In genomic region chr8:111619936-111620335, GRCm38 (mm10) we compare ENCODE assay signal across 13 mouse cellular contexts. TPM values are rescaled to one million over a fixed set of nuclear protein-coding genes. Genes with fewer than 3 reads are reported as not detected.
DNase-seq lines count a peak whose midpoint lies in the region; ATAC-seq and TF ChIP-seq lines count a peak whose summit lies in the region.
"Had no signal": no experiment of that assay in that cellular context is flagged by ENCODE, and none has a peak within 500 bp of the region (broad histone marks: within the 10 kb centered on the region; RNA-seq: fewer than 3 reads in every experiment).

No protein-coding gene starts in this region.

- ATAC-seq in embryonic facial prominence, embryonic 14.5 days (ENCODE audit: low read depth), result peak; percentile 68
- ATAC-seq in liver, postnatal 0 days, result no peak
- ATAC-seq: intestine, embryonic 15.5 days had no signal

- H3K4me1 ChIP-seq in embryonic facial prominence, embryonic 14.5 days (ENCODE audit: control insufficient read depth, insufficient read depth, low read length), result peaks cover 4% of the 10 kb centered on the region; the same call in 1 of the 2 replicates
- H3K4me1 ChIP-seq in embryonic facial prominence, embryonic 10.5 days, result peaks cover 3% of the 10 kb centered on the region; the same call in 1 of the 2 replicates
- peaks cover 14% of the 10 kb centered on the region for H3K4me1 ChIP-seq in liver, adult 2 months (ENCODE audit: control insufficient read depth, insufficient read depth, low read length)
- peaks cover 6% of the 10 kb centered on the region; the same call in 1 of the 2 replicates for H3K4me1 ChIP-seq in liver, postnatal 0 days (ENCODE audit: insufficient read depth)
- H3K4me1 ChIP-seq in cerebellum, adult 2 months (ENCODE audit: control insufficient read depth, insufficient read depth, low read length), result peaks cover 28% of the 10 kb centered on the region

- peaks cover 27% of the 10 kb centered on the region for H3K36me3 ChIP-seq in embryonic facial prominence, embryonic 14.5 days (ENCODE audit: control insufficient read depth, insufficient read depth, low read length)
- peaks cover 69% of the 10 kb centered on the region for H3K36me3 ChIP-seq in embryonic facial prominence, embryonic 10.5 days (replicated peaks)
- H3K36me3 ChIP-seq in liver, adult 2 months (ENCODE audit: control insufficient read depth, insufficient read depth, low read length), result peaks cover 2% of the 10 kb centered on the region; the same call in 1 of the 2 replicates
- H3K36me3 ChIP-seq in liver, postnatal 0 days (replicated peaks; ENCODE audit: insufficient read depth, low read length), result peaks cover 4% of the 10 kb centered on the region
- H3K36me3 ChIP-seq: intestine, embryonic 15.5 days had no signal

- no peak overlapping the region for H3K4me2 ChIP-seq in embryonic facial prominence, embryonic 14.5 days (ENCODE audit: low read depth, low read length)
- H3K4me2 ChIP-seq in liver, postnatal 0 days (ENCODE audit: low read depth, low read length), result no peak overlapping the region
- H3K4me2 ChIP-seq: intestine, embryonic 15.5 days had no signal

- H3K9ac ChIP-seq in embryonic facial prominence, embryonic 14.5 days (ENCODE audit: low read depth, low read length), result no peak overlapping the region
- H3K9ac ChIP-seq in liver, adult 2 months (ENCODE audit: low read depth, low read length), result no peak overlapping the region
- H3K9ac ChIP-seq in liver, postnatal 0 days (replicated peaks), result no peak overlapping the region
- H3K9ac ChIP-seq: intestine, embryonic 15.5 days had no signal

- TF ChIP-seq EP300 in liver, postnatal 0 days (IDR thresholded peaks at IDR 0.05; ENCODE audit: low read depth), result no peak

- intact Hi-C loops in heart, postnatal 10 days (cut with DNase I), result no loop called here

- TF ChIP-seq CTCF in liver, adult 2 months (IDR thresholded peaks at IDR 0.05; ENCODE audit: low read depth, low read length), result no peak
- TF ChIP-seq CTCF in liver, postnatal 0 days (IDR thresholded peaks at IDR 0.05; ENCODE audit: low read depth), result no peak
- no peak for TF ChIP-seq CTCF in cerebellum, adult 2 months (IDR thresholded peaks at IDR 0.05; ENCODE audit: borderline replicate concordance, insufficient read depth, low read depth, low read length)

- no peak overlapping the region for H3K27ac ChIP-seq in embryonic facial prominence, embryonic 14.5 days (replicated peaks; ENCODE audit: low read depth, low read length)
- H3K27ac ChIP-seq in embryonic facial prominence, embryonic 10.5 days (replicated peaks), result no peak overlapping the region
- no peak overlapping the region for H3K27ac ChIP-seq in liver, adult 2 months (replicated peaks; ENCODE audit: insufficient read depth, low read depth, low read length)
- H3K27ac ChIP-seq in liver, postnatal 0 days (ENCODE audit: low read depth), result no peak overlapping the region
- no peak overlapping the region for H3K27ac ChIP-seq in cerebellum, adult 2 months (ENCODE audit: insufficient read depth, low read length)
- H3K27ac ChIP-seq: intestine, embryonic 15.5 days had no signal

- H3K79me2 ChIP-seq in liver, adult 2 months (ENCODE audit: control insufficient read depth, insufficient read depth, low read length), result peaks cover 3% of the 10 kb centered on the region; the same call in 1 of the 2 replicates

- no peak overlapping the region for H3K4me3 ChIP-seq in embryonic facial prominence, embryonic 14.5 days (ENCODE audit: low read depth, low read length)
- H3K4me3 ChIP-seq in embryonic facial prominence, embryonic 10.5 days, result no peak overlapping the region
- no peak overlapping the region for H3K4me3 ChIP-seq in liver, adult 2 months (ENCODE audit: insufficient read depth, low read depth, low read length)
- no peak overlapping the region for H3K4me3 ChIP-seq in liver, postnatal 0 days (ENCODE audit: low read depth, low read length)
- H3K4me3 ChIP-seq in cerebellum, adult 2 months (replicated peaks; ENCODE audit: insufficient read depth, low read depth, low read length), result no peak overlapping the region
- H3K4me3 ChIP-seq: intestine, embryonic 15.5 days had no signal

- H3K27me3 ChIP-seq in embryonic facial prominence, embryonic 14.5 days (replicated peaks; ENCODE audit: control insufficient read depth, insufficient read depth, low read length), result no peaks in the 10 kb centered on the region
- no peaks in the 10 kb centered on the region for H3K27me3 ChIP-seq in embryonic facial prominence, embryonic 10.5 days (replicated peaks; ENCODE audit: low read depth, poor library complexity, severe bottlenecking)
- H3K27me3 ChIP-seq in liver, adult 2 months (ENCODE audit: control insufficient read depth, insufficient read depth, low read length), result no peaks in the 10 kb centered on the region
- H3K27me3 ChIP-seq in liver, postnatal 0 days (ENCODE audit: insufficient read depth, low read length), result no peaks in the 10 kb centered on the region
- no peaks in the 10 kb centered on the region for H3K27me3 ChIP-seq in cerebellum, adult 2 months (ENCODE audit: control insufficient read depth, insufficient read depth, low read length)
- H3K27me3 ChIP-seq: intestine, embryonic 15.5 days had no signal

- peak; percentile 68 for DNase-seq in embryonic facial prominence, embryonic 14.5 days (ENCODE audit: low spot score)
- DNase-seq in embryonic facial prominence, embryonic 10.5 days (ENCODE audit: low spot score), result no peak
- peak; percentile 50 for DNase-seq in liver, adult 2 months (ENCODE audit: extremely low read depth, low read depth, low spot score)
- no peak for DNase-seq in liver, postnatal 0 days
- peak; percentile 72 to 73 for DNase-seq in adrenal gland, postnatal 36 days
- peak; percentile 61 to 65 for DNase-seq in heart, postnatal 10 days
- DNase-seq in layer of hippocampus, postnatal 36 days, result no peak
- DNase-seq in cerebellum, adult 2 months, result no peak
- DNase-seq: gastrocnemius, postnatal 10 days; lung, postnatal 4 days; thymus, postnatal 14 days had no signal

- no peak for TF ChIP-seq POLR2A in liver, adult 2 months (IDR thresholded peaks at IDR 0.05; ENCODE audit: extremely low read depth, insufficient read depth, low read length)
- no peak for TF ChIP-seq POLR2A in cerebellum, adult 2 months (IDR thresholded peaks at IDR 0.05; ENCODE audit: borderline replicate concordance, insufficient read depth, low read length)

- no peaks in the 10 kb centered on the region for H3K9me3 ChIP-seq in embryonic facial prominence, embryonic 14.5 days (ENCODE audit: control insufficient read depth, low read length)
- no peaks in the 10 kb centered on the region for H3K9me3 ChIP-seq in embryonic facial prominence, embryonic 10.5 days
- H3K9me3 ChIP-seq in liver, postnatal 0 days (ENCODE audit: low read length), result no peaks in the 10 kb centered on the region
- H3K9me3 ChIP-seq: intestine, embryonic 15.5 days had no signal

- 29% methylated on average over 1 of the region's 1 CpGs for WGBS in embryonic facial prominence, embryonic 14.5 days
- WGBS in embryonic facial prominence, embryonic 10.5 days, result 72% methylated on average over 1 of the region's 1 CpGs
- WGBS in liver, adult 2 months, result 54% methylated on average over 1 of the region's 1 CpGs
- WGBS in liver, postnatal 0 days (ENCODE audit: insufficient replicate concordance), result 42% methylated on average over 1 of the region's 1 CpGs
- WGBS in cerebellum, adult 2 months, result 42% methylated on average over 1 of the region's 1 CpGs

RNA-seq across cellular contexts. Expression of gene Ldhd, which starts 10.2 kb away (rescaled TPM):
- 0.38 and 0.60 TPM in 2 replicates for polyA plus RNA-seq in embryonic facial prominence, embryonic 14.5 days (2014; fragmentation: Nextera tagmentation; extraction: Ambion mirVana)
- 0.23 and 0.25 TPM in 2 replicates for polyA plus RNA-seq in embryonic facial prominence, embryonic 10.5 days (2016; fragmentation: Nextera tagmentation; extraction: Ambion mirVana)
- 84.5 and 91.7 TPM in 2 replicates for total RNA-seq in liver, adult 2 months (2014; rRNA removed)
- 160 and 175 TPM in 2 replicates for polyA plus RNA-seq in liver, adult 2 months (2012; rRNA removed)
- 0.85 and 1.1 TPM in 2 replicates for polyA plus RNA-seq in liver, postnatal 0 days (2015; fragmentation: Nextera tagmentation; extraction: Ambion mirVana)
- total RNA-seq in adrenal gland, postnatal 36 days (2021), result 10 to 100 TPM; 50.1 to 74.8 TPM
- 1 to 10 TPM; 6.0 to 6.2 TPM for total RNA-seq in heart, postnatal 10 days (2021)
- 1 to 10 TPM; 6.8 TPM for total RNA-seq in layer of hippocampus, postnatal 36 days (2021)
- 22.9 and 24.4 TPM in 2 replicates for polyA plus RNA-seq in cerebellum, adult 2 months (2012; rRNA removed)
- total RNA-seq: monocyte, adult 5-6 weeks had no signal

RNA-seq across cellular contexts. Expression of gene Zfp1, which starts 23.3 kb away (rescaled TPM):
- 16.3 and 19.3 TPM in 2 replicates for polyA plus RNA-seq in embryonic facial prominence, embryonic 14.5 days (2014; fragmentation: Nextera tagmentation; extraction: Ambion mirVana)
- polyA plus RNA-seq in embryonic facial prominence, embryonic 10.5 days (2016; fragmentation: Nextera tagmentation; extraction: Ambion mirVana), result 20.2 and 20.9 TPM in 2 replicates
- total RNA-seq in liver, adult 2 months (2014; rRNA removed), result 4.7 and 5.0 TPM in 2 replicates
- polyA plus RNA-seq in liver, adult 2 months (2012; rRNA removed), result 2.9 and 4.3 TPM in 2 replicates
- 3.8 and 4.0 TPM in 2 replicates for polyA plus RNA-seq in liver, postnatal 0 days (2015; fragmentation: Nextera tagmentation; extraction: Ambion mirVana)
- total RNA-seq in adrenal gland, postnatal 36 days (2021), result 1 to 10 TPM; 7.2 to 8.7 TPM
- total RNA-seq in heart, postnatal 10 days (2021), result 10 to 100 TPM in 1 of 2 experiments, 1 to 10 TPM in 1; 9.5 to 10.3 TPM
- total RNA-seq in layer of hippocampus, postnatal 36 days (2021), result 10 to 100 TPM; 19.7 to 21.8 TPM
- polyA plus RNA-seq in cerebellum, adult 2 months (2012; rRNA removed), result 23.7 and 26.0 TPM in 2 replicates

Comparison
In these comparisons a context has a peak if more than half of its experiments do, and no peak if none do; other contexts are left out.
1. DNase-seq: peak in embryonic facial prominence, embryonic 14.5 days (single experiment), liver, adult 2 months (single experiment), adrenal gland, postnatal 36 days (2 of 2) and heart, postnatal 10 days (2 of 2); none in embryonic facial prominence, embryonic 10.5 days (single experiment), liver, postnatal 0 days (single experiment), layer of hippocampus, postnatal 36 days (0 of 2) and cerebellum, adult 2 months (0 of 2).
2. RNA of gene Ldhd, which starts 10.2 kb away (polyA plus RNA-seq): 160 to 175 TPM in liver, adult 2 months and 22.9 to 24.4 TPM in cerebellum, adult 2 months; 0.85 to 1.1 TPM in liver, postnatal 0 days, 0.38 to 0.60 TPM in embryonic facial prominence, embryonic 14.5 days and 0.23 to 0.25 TPM in embryonic facial prominence, embryonic 10.5 days; every median in the first group is over 10 times any median in the second.